Mouse (Mus musculus): Measurements from ENCODE around the gene Olfr1180. TPM values are rescaled to one million over a fixed set of nuclear protein-coding genes. Genes with fewer than 3 reads are reported as not detected.

Gene Olfr1180
- polyA plus RNA-seq (2015; fragmentation: Nextera tagmentation; extraction: Ambion mirVana) = not detected in 2 replicates

GRCm38 (mm10) chr2:88419051-88419450 is at the start of gene Olfr1180:
Gene Olfr1180 (minus strand): TSS chr2:88419151.

DNA sequence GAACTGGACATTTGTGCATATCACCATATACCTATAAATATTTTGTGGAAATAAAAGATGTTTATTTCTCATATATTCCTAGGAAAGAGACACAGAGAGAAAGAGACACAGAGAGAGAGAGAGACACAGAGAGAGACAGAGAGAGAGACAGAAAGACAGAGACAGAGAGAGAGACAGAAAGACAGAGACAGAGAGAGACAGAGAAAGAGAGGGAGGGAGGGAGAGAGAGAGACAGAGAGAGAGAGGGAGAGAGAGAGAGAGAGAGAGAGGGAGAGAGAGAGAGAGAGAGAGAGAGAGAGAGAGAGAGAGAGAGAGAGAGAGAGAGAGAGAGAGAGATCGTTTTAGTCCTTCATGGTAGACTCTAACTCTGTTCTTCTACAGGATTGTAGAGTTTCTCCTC is 35.6 kb upstream of the Olfr1180 start, which contains the start of gene Olfr1183:
TSS of gene Olfr1183 (plus strand) at position 301 of the 400 bp plus-strand sequence.

GRCm38 (mm10) chr2:88449031-88449430 is 30.1 kb upstream of the Olfr1180 start, which contains the start of gene Gm13757:
Gene Gm13757 (minus strand): TSS chr2:88449131.

DNA sequence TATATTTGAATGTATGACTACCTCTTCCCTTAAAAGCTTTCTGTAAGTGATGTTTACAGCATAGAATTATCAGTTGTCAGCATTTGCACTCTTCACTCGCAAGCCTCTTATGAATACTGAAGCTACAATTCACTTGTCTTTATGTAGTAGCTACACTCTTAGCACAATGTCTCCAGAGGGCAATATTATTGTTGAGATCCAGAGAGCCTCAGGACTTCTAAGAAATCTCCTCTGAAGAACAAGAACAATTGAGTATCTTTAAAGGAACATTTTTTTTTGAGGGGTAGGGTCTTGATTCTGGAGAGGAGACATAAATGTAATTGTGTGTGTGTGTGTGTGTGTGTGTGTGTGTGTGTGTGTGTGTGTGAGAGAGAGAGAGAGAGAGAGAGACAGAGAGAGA is 7.1 kb upstream of the Olfr1180 start, which contains the start of gene Olfr1181:
TSS of gene Olfr1181 (minus strand) at position 101 of the 400 bp plus-strand sequence.

GRCm38 (mm10) chr2:88406353-88406752 is 12.6 kb downstream of the Olfr1180 start, which contains the start of gene Olfr1179:
Gene Olfr1179 (minus strand): TSS chr2:88406453.

GRCm38 (mm10) chr2:88386762-88387161 is 32.2 kb downstream of the Olfr1180 start, which contains the start of gene Olfr1178:
Gene Olfr1178 (plus strand): TSS chr2:88387062.

Other genes starting within 250 kb of the Olfr1180 start
- not detected in 2 replicates for gene Olfr1168, start 237.3 kb downstream of the Olfr1180 start, polyA plus RNA-seq (2015; fragmentation: Nextera tagmentation; extraction: Ambion mirVana)
- not detected in 2 replicates for gene Olfr1170, start 190.8 kb downstream of the Olfr1180 start, polyA plus RNA-seq (2015; fragmentation: Nextera tagmentation; extraction: Ambion mirVana)
- gene Olfr1173, start 139.3 kb downstream of the Olfr1180 start, polyA plus RNA-seq (2015; fragmentation: Nextera tagmentation; extraction: Ambion mirVana) = not detected in 2 replicates
- not detected in 2 replicates for gene Olfr1174-ps, start 104.0 kb downstream of the Olfr1180 start, polyA plus RNA-seq (2015; fragmentation: Nextera tagmentation; extraction: Ambion mirVana)
- gene Olfr1175-ps, start 91.9 kb downstream of the Olfr1180 start, polyA plus RNA-seq (2015; fragmentation: Nextera tagmentation; extraction: Ambion mirVana) = not detected in 2 replicates
- gene Olfr1176, start 82.4 kb downstream of the Olfr1180 start, polyA plus RNA-seq (2015; fragmentation: Nextera tagmentation; extraction: Ambion mirVana) = not detected in 2 replicates
- gene Olfr1177-ps, start 72.7 kb downstream of the Olfr1180 start, polyA plus RNA-seq (2015; fragmentation: Nextera tagmentation; extraction: Ambion mirVana) = not detected in 2 replicates
- not detected in 2 replicates for gene Olfr1178, start 32.1 kb downstream of the Olfr1180 start, polyA plus RNA-seq (2015; fragmentation: Nextera tagmentation; extraction: Ambion mirVana)
- gene Olfr1179, start 12.7 kb downstream of the Olfr1180 start, polyA plus RNA-seq (2015; fragmentation: Nextera tagmentation; extraction: Ambion mirVana) = not detected in 2 replicates
- gene Olfr1181, start 7.0 kb upstream of the Olfr1180 start, polyA plus RNA-seq (2015; fragmentation: Nextera tagmentation; extraction: Ambion mirVana) = not detected in 2 replicates
- not detected in 2 replicates for gene Gm13757, start 30.0 kb upstream of the Olfr1180 start, polyA plus RNA-seq (2015; fragmentation: Nextera tagmentation; extraction: Ambion mirVana)
- not detected in 2 replicates for gene Olfr1183, start 35.7 kb upstream of the Olfr1180 start, polyA plus RNA-seq (2015; fragmentation: Nextera tagmentation; extraction: Ambion mirVana)
- gene Olfr1184, start 64.4 kb upstream of the Olfr1180 start, polyA plus RNA-seq (2015; fragmentation: Nextera tagmentation; extraction: Ambion mirVana) = not detected in 2 replicates
- not detected in 2 replicates for gene Olfr1185-ps1, start 74.2 kb upstream of the Olfr1180 start, polyA plus RNA-seq (2015; fragmentation: Nextera tagmentation; extraction: Ambion mirVana)
- gene Olfr1186, start 99.4 kb upstream of the Olfr1180 start, polyA plus RNA-seq (2015; fragmentation: Nextera tagmentation; extraction: Ambion mirVana) = not detected in 2 replicates
- gene Olfr1188, start 137.8 kb upstream of the Olfr1180 start, polyA plus RNA-seq (2015; fragmentation: Nextera tagmentation; extraction: Ambion mirVana) = not detected in 2 replicates
- not detected in 2 replicates for gene Olfr1189, start 167.3 kb upstream of the Olfr1180 start, polyA plus RNA-seq (2015; fragmentation: Nextera tagmentation; extraction: Ambion mirVana)
- not detected in 2 replicates for gene Olfr1191-ps1, start 221.4 kb upstream of the Olfr1180 start, polyA plus RNA-seq (2015; fragmentation: Nextera tagmentation; extraction: Ambion mirVana)
- not detected in 2 replicates for gene Olfr1192-ps1, start 229.4 kb upstream of the Olfr1180 start, polyA plus RNA-seq (2015; fragmentation: Nextera tagmentation; extraction: Ambion mirVana)